In genomic region chr8:105225272-105225593, GRCm38 (mm10) we compare ENCODE assay signal across 8 mouse cellular contexts. TPM values are rescaled to one million over a fixed set of nuclear protein-coding genes. Genes with fewer than 3 reads are reported as not detected.
DNase-seq lines count a peak whose midpoint lies in the region; ATAC-seq and TF ChIP-seq lines count a peak whose summit lies in the region.

No protein-coding gene starts in this region.

- no peak for TF ChIP-seq CTCF in bone marrow, adult 2 months (IDR thresholded peaks at IDR 0.05; ENCODE audit: control insufficient read depth, insufficient read depth, low read length)

- no peak for TF ChIP-seq POLR2A in bone marrow, adult 2 months (IDR thresholded peaks at IDR 0.05; ENCODE audit: borderline replicate concordance, control insufficient read depth, low read depth, low read length)

- WGBS in heart, embryonic 16.5 days = under 1% methylated on average over 27 of the region's 27 CpGs
- under 1% methylated on average over 27 of the region's 27 CpGs for WGBS in bone marrow, adult 2 months
- whole genome bisulfite sequencing in hindbrain, embryonic 13.5 days = 1% methylated on average over 20 of the region's 27 CpGs
- WGBS in midbrain, embryonic 11.5 days = under 1% methylated on average over 27 of the region's 27 CpGs

- no peaks in the 10 kb centered on the region for H3K27me3 ChIP-seq in heart, embryonic 16.5 days (ENCODE audit: control insufficient read depth, insufficient read depth, low read length)
- no peaks in the 10 kb centered on the region for H3K27me3 ChIP-seq in hindbrain, embryonic 13.5 days
- no peaks in the 10 kb centered on the region for H3K27me3 ChIP-seq in midbrain, embryonic 11.5 days (ENCODE audit: control insufficient read depth, insufficient read depth, low read length)

- peak overlapping the region; percentile 74 for H3K27ac ChIP-seq in heart, embryonic 16.5 days (ENCODE audit: low read length)
- H3K27ac ChIP-seq in bone marrow, adult 2 months (ENCODE audit: control insufficient read depth, insufficient read depth, low read depth, low read length, poor library complexity) = peak overlapping the region; percentile 89
- peak overlapping the region; percentile 87 for H3K27ac ChIP-seq in hindbrain, embryonic 13.5 days
- no peak overlapping the region; the same call in none of the 2 replicates for H3K27ac ChIP-seq in midbrain, embryonic 11.5 days (ENCODE audit: low read depth, low read length)

- peak overlapping the region; percentile 79 for H3K4me3 ChIP-seq in heart, embryonic 16.5 days (ENCODE audit: low read length)
- peak overlapping the region; percentile 89 for H3K4me3 ChIP-seq in bone marrow, adult 2 months (replicated peaks; ENCODE audit: control insufficient read depth, low read depth, low read length)
- H3K4me3 ChIP-seq in hindbrain, embryonic 13.5 days = peak overlapping the region; percentile 96
- H3K4me3 ChIP-seq in midbrain, embryonic 11.5 days (ENCODE audit: low read depth, low read length) = peak overlapping the region; percentile 92

- peaks cover 13% of the 10 kb centered on the region for H3K4me1 ChIP-seq in heart, embryonic 16.5 days (ENCODE audit: control insufficient read depth, insufficient read depth, low read length)
- peaks cover 1% of the 10 kb centered on the region; the same call in 1 of the 2 replicates for H3K4me1 ChIP-seq in bone marrow, adult 2 months (ENCODE audit: control insufficient read depth, insufficient read depth, low read length)
- peaks cover 21% of the 10 kb centered on the region for H3K4me1 ChIP-seq in hindbrain, embryonic 13.5 days (replicated peaks)
- peaks cover 11% of the 10 kb centered on the region for H3K4me1 ChIP-seq in midbrain, embryonic 11.5 days (ENCODE audit: control insufficient read depth, insufficient read depth, low read length)

- H3K9ac ChIP-seq in heart, embryonic 16.5 days (ENCODE audit: low read length) = peak overlapping the region; percentile 83
- peak overlapping the region; percentile 94 for H3K9ac ChIP-seq in hindbrain, embryonic 13.5 days
- peak overlapping the region; percentile 88 for H3K9ac ChIP-seq in midbrain, embryonic 11.5 days (ENCODE audit: low read length)

- peak overlapping the region; percentile 88 for H3K4me2 ChIP-seq in heart, embryonic 16.5 days (ENCODE audit: low read depth, low read length)
- H3K4me2 ChIP-seq in hindbrain, embryonic 13.5 days = peak overlapping the region; percentile 67
- H3K4me2 ChIP-seq in midbrain, embryonic 11.5 days = peak overlapping the region; percentile 86

- no peaks in the 10 kb centered on the region for H3K36me3 ChIP-seq in heart, embryonic 16.5 days (ENCODE audit: control insufficient read depth, insufficient read depth)
- no peaks in the 10 kb centered on the region for H3K36me3 ChIP-seq in hindbrain, embryonic 13.5 days
- no peaks in the 10 kb centered on the region for H3K36me3 ChIP-seq in midbrain, embryonic 11.5 days (ENCODE audit: control insufficient read depth, insufficient read depth, low read length)

- ATAC-seq in heart, embryonic 16.5 days (replicated peaks; ENCODE audit: extremely low read depth, insufficient read depth, low FRiP score) = no peak
- no peak for ATAC-seq in hindbrain, embryonic 13.5 days (ENCODE audit: low FRiP score)
- ATAC-seq in midbrain, embryonic 11.5 days (ENCODE audit: low FRiP score) = no peak

- DNase-seq in heart, adult 8-10 months (ENCODE audit: low spot score) = no peak
- no peak for DNase-seq in midbrain, embryonic 11.5 days (ENCODE audit: low spot score, missing footprints)
- DNase-seq in adrenal gland, postnatal 10 days = no peak
- no peak for DNase-seq in Muller cell, postnatal 12 days (ENCODE audit: inconsistent ontology term)
- DNase-seq in cerebellum, adult 9-10 months = no peak

- no peaks in the 10 kb centered on the region for H3K9me3 ChIP-seq in heart, embryonic 16.5 days (replicated peaks; ENCODE audit: control insufficient read depth, low read length)
- no peaks in the 10 kb centered on the region for H3K9me3 ChIP-seq in hindbrain, embryonic 13.5 days
- H3K9me3 ChIP-seq in midbrain, embryonic 11.5 days (ENCODE audit: control insufficient read depth, low read length) = no peaks in the 10 kb centered on the region

RNA-seq across cellular contexts. Expression of gene D230025D16Rik, which starts 0.3 kb away (rescaled TPM):
- 20.8 and 22.5 TPM in 2 replicates for polyA plus RNA-seq in heart, embryonic 16.5 days (2015; fragmentation: Nextera tagmentation; extraction: Ambion mirVana)
- 10 to 100 TPM; 14.4 to 20.9 (median 17.4) TPM for total RNA-seq in heart, adult 8-10 months (2022)
- polyA plus RNA-seq in bone marrow, adult 2 months (2011; ENCODE audit: insufficient read depth, insufficient read length, low replicate concordance, missing spikeins) = 5.0 and 17.2 TPM in 2 replicates
- polyA plus RNA-seq in hindbrain, embryonic 13.5 days (2015; fragmentation: Nextera tagmentation; extraction: Ambion mirVana) = 27.4 and 29.5 TPM in 2 replicates
- polyA plus RNA-seq in midbrain, embryonic 11.5 days (2014; fragmentation: Nextera tagmentation; extraction: Ambion mirVana) = 32.3 and 32.9 TPM in 2 replicates
- total RNA-seq in adrenal gland, postnatal 10 days (2021) = 10 to 100 TPM; 32.3 to 35.6 TPM

RNA-seq across cellular contexts. Expression of gene B3gnt9, which starts 29.7 kb away (rescaled TPM):
- 12.7 and 13.1 TPM in 2 replicates for polyA plus RNA-seq in heart, embryonic 16.5 days (2015; fragmentation: Nextera tagmentation; extraction: Ambion mirVana)
- 1 to 10 TPM; 2.5 to 3.8 (median 3.4) TPM for total RNA-seq in heart, adult 8-10 months (2022)
- polyA plus RNA-seq in bone marrow, adult 2 months (2011; ENCODE audit: insufficient read depth, insufficient read length, low replicate concordance, missing spikeins) = 0.82 TPM in 1 of 2 replicates, not detected in the other
- polyA plus RNA-seq in hindbrain, embryonic 13.5 days (2015; fragmentation: Nextera tagmentation; extraction: Ambion mirVana) = 6.2 and 6.7 TPM in 2 replicates
- polyA plus RNA-seq in midbrain, embryonic 11.5 days (2014; fragmentation: Nextera tagmentation; extraction: Ambion mirVana) = 5.6 and 6.1 TPM in 2 replicates
- total RNA-seq in adrenal gland, postnatal 10 days (2021) = 1 to 10 TPM; 7.7 to 7.9 TPM

RNA-seq across cellular contexts. Expression of gene Tradd, which starts 39.2 kb away (rescaled TPM):
- 20.3 and 25.4 TPM in 2 replicates for polyA plus RNA-seq in heart, embryonic 16.5 days (2015; fragmentation: Nextera tagmentation; extraction: Ambion mirVana)
- 1 to 10 TPM; 3.7 to 5.7 (median 5.2) TPM for total RNA-seq in heart, adult 8-10 months (2022)
- polyA plus RNA-seq in bone marrow, adult 2 months (2011; ENCODE audit: insufficient read depth, insufficient read length, low replicate concordance, missing spikeins) = 11.3 and 12.0 TPM in 2 replicates
- 19.9 and 21.1 TPM in 2 replicates for polyA plus RNA-seq in hindbrain, embryonic 13.5 days (2015; fragmentation: Nextera tagmentation; extraction: Ambion mirVana)
- 11.3 and 15.0 TPM in 2 replicates for polyA plus RNA-seq in midbrain, embryonic 11.5 days (2014; fragmentation: Nextera tagmentation; extraction: Ambion mirVana)
- 10 to 100 TPM; 12.9 to 13.3 TPM for total RNA-seq in adrenal gland, postnatal 10 days (2021)

RNA-seq across cellular contexts. Expression of gene Fbxl8, which starts 39.2 kb away (rescaled TPM):
- polyA plus RNA-seq in heart, embryonic 16.5 days (2015; fragmentation: Nextera tagmentation; extraction: Ambion mirVana) = 4.5 and 5.0 TPM in 2 replicates
- total RNA-seq in heart, adult 8-10 months (2022) = 1 to 10 TPM; 2.0 to 2.6 (median 2.5) TPM
- 0.50 and 3.7 TPM in 2 replicates for polyA plus RNA-seq in bone marrow, adult 2 months (2011; ENCODE audit: insufficient read depth, insufficient read length, low replicate concordance, missing spikeins)
- 1.1 and 1.2 TPM in 2 replicates for polyA plus RNA-seq in hindbrain, embryonic 13.5 days (2015; fragmentation: Nextera tagmentation; extraction: Ambion mirVana)
- 0.84 and 1.5 TPM in 2 replicates for polyA plus RNA-seq in midbrain, embryonic 11.5 days (2014; fragmentation: Nextera tagmentation; extraction: Ambion mirVana)
- 1 to 10 TPM; 3.2 to 3.6 TPM for total RNA-seq in adrenal gland, postnatal 10 days (2021)

RNA-seq across cellular contexts. Expression of gene Hsf4, which starts 44.4 kb away (rescaled TPM):
- 0.27 and 0.29 TPM in 2 replicates for polyA plus RNA-seq in heart, embryonic 16.5 days (2015; fragmentation: Nextera tagmentation; extraction: Ambion mirVana)
- total RNA-seq in heart, adult 8-10 months (2022) = 1 to 10 TPM; 3.3 to 5.0 (median 4.5) TPM
- 0.95 TPM in 1 of 2 replicates, not detected in the other for polyA plus RNA-seq in bone marrow, adult 2 months (2011; ENCODE audit: insufficient read depth, insufficient read length, low replicate concordance, missing spikeins)
- polyA plus RNA-seq in hindbrain, embryonic 13.5 days (2015; fragmentation: Nextera tagmentation; extraction: Ambion mirVana) = 0.27 and 0.44 TPM in 2 replicates
- polyA plus RNA-seq in midbrain, embryonic 11.5 days (2014; fragmentation: Nextera tagmentation; extraction: Ambion mirVana) = not detected in 2 replicates
- total RNA-seq in adrenal gland, postnatal 10 days (2021) = 1 to 10 TPM in 1 of 2 experiments, under 1 TPM in 1; 0.84 to 1.4 TPM
